Mouse (Mus musculus) CH12.LX (cell line): ENCODE data around the gene Snrnp35.

Experiments used
- CTCF ChIP-seq, 2 experiments: IDR thresholded peaks in 1 of 2; conservative IDR thresholded peaks in 1 of 2; 2 replicates each; pipeline ENCODE4 v1.5.1; 2011 to 2012; ENCODE audit warnings: low read depth in 2 of 2, low read length in 2 of 2, improper control_type of control experiment in 1 of 2, inconsistent platforms in 1 of 2, mild to moderate bottlenecking in 1 of 2, moderate library complexity in 1 of 2
- EP300 ChIP-seq: IDR thresholded peaks from 2 replicates; pipeline ENCODE4 v1.6.1; 2011; ENCODE audit warnings: low read length, improper control_type of control experiment
- POLR2A ChIP-seq: IDR thresholded peaks from 2 replicates; pipeline ENCODE4 v1.6.1; 2011; ENCODE audit warnings: low read depth, mild to moderate bottlenecking, improper control_type of control experiment, low read length
- TCF12 ChIP-seq: IDR thresholded peaks from 2 replicates; pipeline ENCODE4 v1.6.1; 2014; ENCODE audit warnings: low read depth, mild to moderate bottlenecking, inconsistent platforms, low read length, improper control_type of control experiment

DNA sequence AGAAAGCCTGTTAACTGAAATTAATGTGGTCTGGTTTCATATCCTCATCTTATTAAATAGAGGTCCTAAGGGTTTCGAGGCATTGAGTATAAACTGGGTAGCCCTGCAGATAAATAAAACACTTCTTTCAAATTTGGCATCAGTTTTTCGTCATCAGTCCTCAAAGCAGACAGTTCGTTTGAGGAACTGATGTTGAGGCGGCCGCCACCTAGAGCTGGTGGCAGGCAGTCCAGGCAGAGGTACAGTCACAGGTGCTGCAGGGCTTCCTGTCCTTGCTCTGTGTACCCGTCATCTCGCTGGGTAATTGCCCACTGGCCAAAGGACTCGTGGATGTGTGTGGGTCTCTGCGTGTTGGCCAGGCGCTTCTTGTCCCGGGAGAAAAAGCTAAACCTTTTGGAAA lies 10.5 kb downstream of the Snrnp35 start:
- TF ChIP-seq CTCF (conservative IDR thresholded peaks at IDR 0.05 in 1 of 2, IDR thresholded peaks at IDR 0.05 in 1 of 2; ENCODE audit: low read depth in 2 of 2, low read length in 2 of 2) (no peak), EP300 (no peak), TCF12 (no peak), POLR2A (no peak; the same call in 1 of the 2 replicates)
